Mouse (Mus musculus) urinary bladder, postnatal 14 days (tissue): ENCODE measurements at regions not wholly inside any gene's neighbourhood (a gene's known extent, or its start where the extent isn't known, plus 50 kb on each side); places are given as distances from the start of the nearest gene placed in this dataset.
A peak's percentile ranks its signal among the peaks of the same experiment; 100 is the strongest.

Source experiments
- DNase-seq: peaks from one replicate; pipeline ENCODE4 v3.0.0; 2021; ENCODE audit warnings: low spot score

GRCm38 (mm10) chr4:105911678-105912077 is 122.0 kb downstream of the Gm12728 start:
- DNase-seq = no peak

DNA sequence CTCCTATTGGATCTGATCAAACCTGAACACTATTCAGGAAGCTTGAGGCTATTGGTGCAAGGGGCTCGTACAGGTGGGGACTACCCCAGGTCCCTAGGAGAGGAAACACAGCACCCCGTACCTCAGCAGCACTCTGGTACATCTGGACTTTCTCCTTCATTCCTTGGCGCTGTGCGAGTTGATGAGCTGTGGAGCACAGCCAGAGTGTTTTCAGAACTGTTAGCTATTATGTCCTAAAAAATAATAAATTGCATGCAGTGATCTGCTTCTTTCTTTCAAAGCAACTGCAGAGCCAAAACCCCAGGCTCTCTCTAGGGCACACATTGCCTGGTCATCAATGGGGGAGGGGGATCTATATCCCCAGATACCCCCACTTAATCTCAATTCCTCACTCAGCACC is 122.6 kb downstream of the Gm12728 start:
- no peak for DNase-seq

GRCm38 (mm10) chr4:105914996-105915395 is 125.3 kb downstream of the Gm12728 start:
- peak; percentile 25 for DNase-seq

DNA sequence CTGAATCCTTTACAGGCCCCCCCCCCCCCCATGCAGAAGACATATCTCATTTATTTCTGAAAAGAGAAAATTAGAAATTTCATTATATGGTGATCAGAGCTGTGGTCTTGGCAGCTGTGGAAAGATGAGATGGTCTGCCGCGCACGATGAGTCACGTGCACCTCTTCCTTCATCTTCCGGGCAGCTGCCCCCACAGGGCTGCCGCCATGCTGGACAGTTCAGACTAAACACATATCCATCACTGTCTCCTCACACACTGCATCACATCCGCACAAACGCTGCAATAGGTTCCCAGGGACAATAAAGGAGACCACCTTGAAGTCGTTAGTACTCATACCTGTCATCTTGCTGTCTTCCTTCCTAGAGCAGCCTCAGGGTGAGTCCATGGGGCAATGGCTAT is 126.6 kb downstream of the Gm12728 start:
- no peak for DNase-seq

DNA sequence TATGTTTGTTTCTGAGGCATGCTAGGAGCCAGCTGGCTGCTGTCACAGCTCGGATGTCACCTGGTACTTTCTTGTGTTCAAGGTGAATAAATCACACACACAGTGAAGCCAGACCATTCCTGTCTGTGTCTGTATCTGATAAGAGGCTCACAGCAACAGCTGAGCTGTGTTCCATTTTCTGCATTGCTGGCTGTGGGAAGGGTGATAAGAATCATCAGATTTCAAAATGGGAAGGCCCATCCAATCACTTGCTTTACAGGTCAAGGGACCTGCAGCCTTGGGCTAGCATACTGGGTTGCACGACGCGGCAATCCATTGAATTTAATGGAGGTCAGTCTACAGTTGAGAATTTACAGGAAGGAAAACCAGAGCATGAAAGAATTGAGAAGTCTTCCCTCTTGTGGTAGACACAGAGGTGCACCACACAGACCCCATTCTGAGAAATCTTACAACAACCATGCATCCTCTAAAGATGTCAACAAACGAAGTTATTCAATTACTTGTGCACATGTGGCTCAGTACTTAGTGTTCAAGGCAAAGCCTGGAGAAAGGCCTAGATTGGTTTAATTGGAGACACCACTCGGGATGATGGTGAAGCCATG is 135.2 kb downstream of the Gm12728 start:
- DNase-seq = no peak

GRCm38 (mm10) chr4:105925506-105925905 is 135.8 kb downstream of the Gm12728 start:
- DNase-seq = no peak

GRCm38 (mm10) chr4:105929658-105930057 is 140.0 kb downstream of the Gm12728 start:
- no peak for DNase-seq

DNA sequence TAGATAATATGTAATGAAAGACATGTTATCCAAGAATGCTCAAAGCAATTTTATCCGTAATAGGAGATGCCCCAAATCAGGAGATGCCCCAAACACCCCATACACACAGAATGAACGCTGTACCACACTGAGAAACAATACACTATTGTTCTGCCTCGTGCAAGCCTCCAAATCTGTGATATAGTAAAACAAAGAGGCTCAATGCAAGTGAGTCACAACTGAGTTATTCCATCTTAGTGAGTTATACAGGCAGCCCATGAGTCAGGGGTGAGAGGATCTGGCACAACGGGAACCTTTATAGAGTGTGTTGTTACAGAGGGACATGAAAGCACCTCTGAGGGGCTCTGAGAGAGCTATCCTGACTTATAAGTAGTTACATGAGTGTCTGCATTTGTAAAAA is 145.3 kb downstream of the Gm12728 start:
- DNase-seq = no peak

DNA sequence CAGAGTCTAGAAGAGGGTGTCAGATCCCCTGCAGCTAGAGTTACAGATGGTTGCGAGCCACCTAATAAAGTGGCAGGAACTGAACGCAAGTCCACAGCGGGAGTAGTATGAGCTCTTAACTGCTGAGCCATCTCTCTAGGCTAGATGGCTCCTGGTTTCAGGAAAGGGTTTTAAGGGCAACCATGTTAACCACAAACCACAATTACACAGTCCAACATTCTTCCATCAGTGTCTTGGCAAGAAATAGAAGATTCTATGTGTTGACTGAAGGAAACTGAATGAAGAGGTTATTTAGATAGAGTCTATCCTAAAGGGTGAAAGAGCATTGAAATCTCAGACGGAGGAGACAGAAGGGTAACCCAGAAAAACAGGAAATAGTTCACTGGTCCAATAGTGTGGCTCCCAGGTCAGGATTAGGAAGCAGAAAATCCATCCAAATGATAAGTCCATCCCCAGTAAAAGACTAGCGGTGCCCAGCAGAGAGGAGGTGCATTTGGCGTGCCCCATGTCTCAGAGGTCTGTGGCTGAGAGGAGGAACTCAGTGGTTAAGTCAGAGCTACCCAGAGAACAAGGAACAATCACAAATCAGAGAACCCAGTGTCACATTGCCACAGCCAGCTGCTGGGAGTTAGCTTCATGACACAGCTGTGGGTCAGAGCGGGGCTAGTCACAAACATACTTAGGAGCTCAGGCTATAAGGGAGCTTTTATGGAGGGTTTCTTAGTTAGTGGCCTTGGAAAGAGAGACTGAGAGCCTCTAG is 147.3 kb downstream of the Gm12728 start:
- no peak for DNase-seq

DNA sequence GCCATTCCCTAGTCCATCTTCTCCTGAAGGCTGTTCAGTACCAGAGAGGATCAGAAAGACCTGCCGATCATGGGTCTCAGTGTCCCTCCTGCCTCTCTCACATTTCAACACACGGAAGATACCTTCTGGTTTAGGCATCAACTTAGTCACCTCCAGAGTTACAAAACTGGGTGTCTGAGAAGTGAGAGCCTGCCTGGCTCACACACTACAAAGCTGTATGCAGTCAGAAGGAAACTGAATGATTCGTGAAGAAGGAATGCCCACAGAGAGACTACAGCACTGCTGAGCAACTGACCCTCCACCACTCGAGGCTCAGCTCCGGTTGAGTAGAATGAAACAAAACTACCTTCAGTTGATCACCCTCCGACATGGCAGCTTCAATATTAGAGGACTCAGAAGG is 147.9 kb downstream of the Gm12728 start:
- DNase-seq = no peak

DNA sequence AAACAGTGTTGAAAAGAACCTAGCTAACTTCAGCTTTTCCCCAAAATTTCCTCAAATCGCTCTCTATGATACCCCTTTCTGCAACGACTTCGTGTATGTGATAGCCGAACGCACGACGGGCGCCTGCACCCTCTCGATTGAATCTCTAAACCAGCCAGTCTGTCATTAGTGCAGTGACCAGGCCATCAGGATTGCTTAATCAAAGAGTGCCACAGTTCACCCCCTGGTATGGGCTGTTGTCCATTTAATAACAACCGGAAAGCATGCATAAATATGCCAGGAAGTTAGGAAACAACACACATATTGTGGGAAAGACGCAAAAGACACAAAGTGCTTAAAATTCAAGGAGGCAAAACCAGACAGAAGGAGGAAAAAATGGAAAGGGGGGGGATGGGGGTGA is 149.2 kb downstream of the Gm12728 start:
- DNase-seq = no peak

GRCm38 (mm10) chr4:105939636-105940199 is 150.0 kb downstream of the Gm12728 start:
- DNase-seq = no peak

DNA sequence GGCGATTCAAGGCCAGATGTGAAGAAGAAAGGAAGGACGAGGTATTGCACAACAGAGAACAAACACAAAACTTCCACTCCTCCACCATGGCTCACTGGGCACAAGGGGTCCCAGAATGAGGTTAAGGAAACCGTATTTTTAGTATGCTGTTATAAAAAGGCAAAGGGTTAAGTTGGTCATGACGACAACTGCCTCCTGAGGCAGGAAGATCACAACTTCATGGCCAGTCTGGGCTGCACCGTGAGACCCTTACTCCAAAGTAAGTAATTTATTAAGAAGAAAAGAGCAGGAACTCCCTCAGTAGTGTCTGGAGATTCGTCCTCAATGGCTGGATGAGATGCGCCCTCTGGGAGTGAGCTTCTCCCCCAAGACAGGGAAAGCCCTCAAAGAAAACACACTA is 151.2 kb downstream of the Gm12728 start:
- DNase-seq = no peak

DNA sequence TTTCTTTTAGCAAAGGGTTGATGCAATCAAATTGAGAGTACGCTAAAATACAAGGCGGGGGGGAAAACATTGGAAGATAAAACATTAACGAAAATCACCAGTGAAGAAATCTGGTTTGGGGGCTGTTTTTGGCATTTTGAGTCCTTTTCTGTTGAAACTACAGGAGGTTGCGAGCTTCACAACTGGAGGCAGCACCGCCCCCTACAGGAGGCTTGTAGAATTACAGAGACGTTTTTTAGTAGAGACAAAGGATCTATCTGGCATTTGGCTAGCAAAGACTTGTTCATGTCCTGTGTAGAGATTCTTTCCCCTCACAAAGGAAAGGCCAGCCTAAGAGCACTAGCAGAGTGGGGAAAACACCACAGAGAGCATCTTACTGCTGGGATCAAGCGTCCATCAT is 152.1 kb downstream of the Gm12728 start:
- peak; percentile 59 for DNase-seq

DNA sequence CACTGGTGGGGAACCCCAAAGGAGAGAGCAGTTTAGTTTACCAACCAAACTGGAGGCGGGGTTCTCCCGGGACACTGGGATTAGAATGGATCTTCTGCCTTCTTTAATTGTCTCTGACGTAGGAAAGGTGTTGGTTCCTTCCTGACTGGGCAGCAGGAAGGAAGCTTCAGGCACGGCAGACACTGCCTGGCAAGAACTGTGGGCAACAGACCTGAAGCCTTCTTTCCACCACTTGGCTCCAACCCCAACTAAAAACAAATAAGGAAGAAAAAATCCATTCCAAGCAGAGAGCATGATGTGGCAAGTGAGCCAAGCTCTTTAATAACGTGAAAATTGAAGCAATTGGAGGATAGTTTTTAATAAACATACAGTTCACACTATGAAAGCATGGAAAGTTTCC is 155.3 kb downstream of the Gm12728 start:
- no peak for DNase-seq

DNA sequence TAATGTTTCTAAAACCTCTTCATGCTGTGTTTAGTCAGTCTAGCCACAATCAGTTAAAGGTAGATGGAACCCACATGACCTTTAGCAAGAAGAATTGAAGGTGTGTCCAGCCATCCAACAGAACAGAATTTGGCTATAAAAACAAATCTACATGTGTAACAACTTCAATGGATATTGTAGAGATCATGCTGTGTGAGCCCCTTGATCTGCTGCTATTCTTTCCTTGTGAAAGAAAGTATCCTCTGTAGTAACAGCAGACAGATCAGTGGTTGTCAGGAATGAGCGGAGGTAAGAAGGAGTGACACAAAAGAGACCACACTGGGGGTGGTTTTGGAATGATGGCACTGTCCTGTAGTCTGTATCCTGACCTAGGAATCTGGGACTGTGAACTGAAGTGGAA is 156.3 kb downstream of the Gm12728 start:
- DNase-seq = no peak

DNA sequence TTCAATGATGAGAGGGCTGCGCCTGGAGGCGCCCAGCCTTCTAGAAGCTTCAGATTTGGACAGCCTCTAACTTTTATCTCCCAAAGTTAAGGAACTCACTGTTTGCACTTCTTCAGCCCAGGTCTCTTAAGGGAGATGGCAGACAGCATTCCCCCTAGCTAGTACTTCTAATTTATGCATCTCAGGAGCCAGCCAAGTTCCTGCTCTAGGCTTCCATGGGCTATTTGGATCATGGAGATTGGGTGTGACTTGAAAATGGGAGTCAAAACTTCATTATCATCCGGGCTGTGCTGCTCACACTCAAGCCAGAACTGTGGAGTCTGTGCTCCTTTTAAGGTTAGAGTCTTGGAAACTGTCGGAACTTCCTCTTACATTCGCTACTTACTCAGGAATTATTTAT is 158.7 kb downstream of the Gm12728 start:
- DNase-seq = peak; percentile 22

DNA sequence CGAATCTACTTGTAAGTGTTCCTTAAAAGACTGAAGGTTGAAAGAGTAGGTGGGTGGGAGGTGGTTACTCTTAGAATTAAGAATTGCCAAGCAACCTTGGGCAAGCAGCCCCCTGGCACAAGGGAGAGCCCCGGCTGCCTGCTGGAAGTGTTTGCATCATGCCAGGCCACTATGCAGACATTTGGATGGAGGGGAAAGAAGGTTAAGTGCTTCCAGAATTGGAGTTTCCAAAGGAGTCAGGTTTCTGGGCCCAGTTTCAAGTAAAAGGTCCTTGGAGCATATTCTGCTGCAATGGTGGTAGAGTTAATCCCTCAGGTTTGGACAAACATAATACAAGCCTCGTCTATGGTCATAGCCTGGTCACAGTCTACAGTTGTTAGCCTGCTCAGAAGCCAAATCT is 162.7 kb downstream of the Gm12728 start:
- DNase-seq = no peak

DNA sequence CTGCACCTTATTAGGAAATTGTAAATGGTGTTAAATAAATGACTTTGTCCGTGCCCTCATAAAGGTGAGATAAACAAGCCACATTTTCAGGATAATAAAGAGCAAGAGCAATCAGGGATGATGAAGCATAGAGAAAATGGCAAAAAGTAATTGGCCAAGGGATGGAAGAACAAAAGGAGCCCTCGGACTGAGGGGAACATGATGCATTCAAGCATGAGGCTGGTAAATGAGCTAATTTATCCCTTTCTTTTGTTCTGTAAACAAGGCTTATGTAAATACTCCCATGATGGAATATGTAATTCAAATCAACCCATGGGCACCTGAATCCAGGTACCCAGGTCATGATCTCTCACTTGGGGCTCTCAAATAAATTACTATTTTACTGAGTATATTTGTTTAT is 166.8 kb downstream of the Gm12728 start:
- DNase-seq = no peak

- no peak for DNase-seq
These were observed 168.7 kb downstream of the Gm12728 start for GRCm38 (mm10) chr4:105958331-105958730.

GRCm38 (mm10) chr4:105961686-105962360 is 172.2 kb downstream of the Gm12728 start:
- no peak for DNase-seq

DNA sequence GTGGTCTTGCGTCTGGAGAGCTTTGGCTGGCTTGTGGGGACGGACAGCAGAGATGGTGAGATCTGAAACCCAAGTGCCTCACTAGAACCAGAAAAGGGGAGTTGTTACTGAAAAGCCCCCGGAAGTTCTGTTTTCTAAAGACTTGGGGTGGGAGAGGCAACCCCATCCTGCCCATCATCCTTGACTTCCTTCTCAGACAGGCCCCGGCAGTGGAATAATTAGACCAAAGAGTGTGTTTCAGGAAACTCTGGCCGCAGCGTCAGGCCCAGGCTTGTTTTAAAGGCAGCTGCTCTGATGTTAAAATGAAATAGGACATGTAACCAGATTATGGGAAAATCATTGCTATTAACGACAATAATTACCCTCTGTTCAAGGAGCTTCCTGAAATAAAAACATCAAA is 172.9 kb downstream of the Gm12728 start:
- DNase-seq = peak; percentile 64

- DNase-seq = peak; percentile 40
These were observed 178.7 kb downstream of the Gm12728 start for GRCm38 (mm10) chr4:105968324-105968723.
